ENCODE assay signal across 19 mouse cellular contexts in the genomic region with DNA sequence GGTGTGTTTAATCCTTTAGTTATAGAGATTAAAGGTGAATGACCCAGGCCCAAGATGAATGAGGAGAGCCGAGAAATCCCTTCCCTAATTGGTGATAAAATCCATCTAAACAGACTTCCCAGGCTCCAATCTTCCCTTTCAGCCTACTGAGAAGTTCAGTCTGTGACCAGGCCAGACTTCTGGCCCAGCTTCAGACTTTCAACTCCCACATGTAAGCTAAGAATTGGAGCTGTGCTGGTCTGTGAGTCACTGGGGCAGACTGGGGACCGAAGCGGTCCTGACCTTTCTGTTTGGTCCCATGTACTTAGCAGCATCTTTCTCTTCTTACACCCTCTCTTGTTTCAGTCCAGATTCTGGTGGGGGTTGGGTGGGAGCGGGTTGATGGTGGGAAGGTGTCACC. TPM values are rescaled to one million over a fixed set of nuclear protein-coding genes. Genes with fewer than 3 reads are reported as not detected.
A peak's percentile ranks its signal among the peaks of the same experiment; 100 is the strongest.
DNase-seq lines count a peak whose midpoint lies in the region; ATAC-seq lines count a peak whose summit lies in the region.
"Had no signal": no experiment of that assay in that cellular context is flagged by ENCODE, and none has a peak within 500 bp of the region (broad histone marks: within the 10 kb centered on the region; RNA-seq: fewer than 3 reads in every experiment).

No protein-coding gene starts in this region.

- H3K27ac ChIP-seq in kidney, embryonic 16.5 days (ENCODE audit: low read length): no peak overlapping the region
- H3K27ac ChIP-seq in lung, embryonic 16.5 days (ENCODE audit: low read length): no peak overlapping the region
- H3K27ac ChIP-seq in embryonic facial prominence, embryonic 11.5 days (replicated peaks; ENCODE audit: low read depth, low read length): no peak overlapping the region
- H3K27ac ChIP-seq: forebrain, embryonic 15.5 days; hindbrain, embryonic 13.5 days; intestine, embryonic 15.5 days; liver, embryonic 14.5 days had no signal

- H3K4me1 ChIP-seq in kidney, embryonic 16.5 days (ENCODE audit: insufficient read depth, low read length): peaks cover 13% of the 10 kb centered on the region; the same call in 1 of the 2 replicates
- no peaks in the 10 kb centered on the region; the same call in 1 of the 2 replicates for H3K4me1 ChIP-seq in lung, embryonic 16.5 days (replicated peaks; ENCODE audit: control insufficient read depth, insufficient read depth, low read length)
- no peaks in the 10 kb centered on the region for H3K4me1 ChIP-seq in embryonic facial prominence, embryonic 11.5 days (ENCODE audit: control insufficient read depth, insufficient read depth, low read length)
- H3K4me1 ChIP-seq: forebrain, embryonic 15.5 days; intestine, embryonic 15.5 days; megakaryocyte, embryonic 14.5 days had no signal

- no peak overlapping the region for H3K4me2 ChIP-seq in kidney, embryonic 16.5 days (replicated peaks; ENCODE audit: low read depth, low read length)
- H3K4me2 ChIP-seq in lung, embryonic 16.5 days (ENCODE audit: low read depth, low read length): no peak overlapping the region
- no peak overlapping the region for H3K4me2 ChIP-seq in embryonic facial prominence, embryonic 11.5 days (ENCODE audit: low read depth, low read length)
- H3K4me2 ChIP-seq: forebrain, embryonic 15.5 days; hindbrain, embryonic 13.5 days; intestine, embryonic 15.5 days had no signal

- H3K9me3 ChIP-seq in kidney, embryonic 16.5 days (ENCODE audit: low read length): peaks cover 6% of the 10 kb centered on the region; the same call in 1 of the 2 replicates
- H3K9me3 ChIP-seq in lung, embryonic 16.5 days (ENCODE audit: control insufficient read depth, low read length): 0 out of 2 replicates have a peak, but pooled peaks cover 2% of the 10 kb centered on the region
- H3K9me3 ChIP-seq in embryonic facial prominence, embryonic 11.5 days (replicated peaks; ENCODE audit: control insufficient read depth, low read length): no peaks in the 10 kb centered on the region
- H3K9me3 ChIP-seq: forebrain, embryonic 15.5 days; hindbrain, embryonic 13.5 days; intestine, embryonic 15.5 days had no signal

- 27% methylated on average over 4 of the region's 4 CpGs for WGBS in kidney, embryonic 16.5 days
- 49% methylated on average over 4 of the region's 4 CpGs for WGBS in lung, embryonic 16.5 days
- 56% methylated on average over 4 of the region's 4 CpGs for WGBS in embryonic facial prominence, embryonic 11.5 days

- no peak overlapping the region for H3K4me3 ChIP-seq in kidney, embryonic 16.5 days (ENCODE audit: low read length)
- no peak overlapping the region for H3K4me3 ChIP-seq in lung, embryonic 16.5 days (ENCODE audit: low read length)
- no peak overlapping the region for H3K4me3 ChIP-seq in embryonic facial prominence, embryonic 11.5 days (ENCODE audit: low read depth, low read length)
- H3K4me3 ChIP-seq: erythroblast, embryonic 14.5 days; forebrain, embryonic 15.5 days; hindbrain, embryonic 13.5 days; intestine, embryonic 15.5 days; megakaryocyte, embryonic 14.5 days had no signal

- H3K27me3 ChIP-seq in kidney, embryonic 16.5 days (ENCODE audit: insufficient read depth, low read length): no peaks in the 10 kb centered on the region
- H3K27me3 ChIP-seq in lung, embryonic 16.5 days (ENCODE audit: control insufficient read depth, insufficient read depth, low read depth, low read length): no peaks in the 10 kb centered on the region
- no peaks in the 10 kb centered on the region for H3K27me3 ChIP-seq in embryonic facial prominence, embryonic 11.5 days (ENCODE audit: control insufficient read depth, insufficient read depth, low read length)
- H3K27me3 ChIP-seq: forebrain, embryonic 15.5 days; intestine, embryonic 15.5 days had no signal

- peak; percentile 87 for ATAC-seq in kidney, embryonic 16.5 days (ENCODE audit: low FRiP score, low TSS enrichment)
- ATAC-seq in lung, embryonic 16.5 days (ENCODE audit: low read depth): peak; percentile 41; the same call in 1 of the 2 replicates
- ATAC-seq in embryonic facial prominence, embryonic 11.5 days (replicated peaks; ENCODE audit: insufficient number of reproducible peaks, low FRiP score, low TSS enrichment, low read depth): 0 out of 2 replicates have a peak, but pooled peaks have one; percentile 29
- ATAC-seq: forebrain, embryonic 15.5 days; intestine, embryonic 15.5 days had no signal

- H3K36me3 ChIP-seq in kidney, embryonic 16.5 days (ENCODE audit: insufficient read depth, low read length): no peaks in the 10 kb centered on the region
- H3K36me3 ChIP-seq in lung, embryonic 16.5 days (ENCODE audit: control insufficient read depth, insufficient read depth, low read length): no peaks in the 10 kb centered on the region
- H3K36me3 ChIP-seq in embryonic facial prominence, embryonic 11.5 days (replicated peaks; ENCODE audit: control insufficient read depth, insufficient read depth, low read depth, low read length): no peaks in the 10 kb centered on the region
- H3K36me3 ChIP-seq: forebrain, embryonic 15.5 days; hindbrain, embryonic 13.5 days; intestine, embryonic 15.5 days had no signal

- peak; percentile 18 for DNase-seq in gastrocnemius, postnatal 25 days
- DNase-seq in gastrocnemius, adult 18-20 months (ENCODE audit: low spot score): no peak
- no peak for DNase-seq in kidney, adult 11 months
- DNase-seq in lung, adult 18-20 months: no peak
- DNase-seq in embryonic facial prominence, embryonic 11.5 days (ENCODE audit: low spot score): no peak
- DNase-seq in layer of hippocampus, adult 11-12 months (ENCODE audit: low spot score): no peak
- DNase-seq: adrenal gland, postnatal 10 days; cerebellum, adult 11 months; cerebellum, postnatal 14 days; layer of hippocampus, adult 9-11 months; thymus, postnatal 4 days had no signal

- H3K9ac ChIP-seq in kidney, embryonic 16.5 days (replicated peaks; ENCODE audit: low read length): no peak overlapping the region
- no peak overlapping the region for H3K9ac ChIP-seq in lung, embryonic 16.5 days (ENCODE audit: low read length)
- H3K9ac ChIP-seq in embryonic facial prominence, embryonic 11.5 days (replicated peaks; ENCODE audit: low read length): no peak overlapping the region
- H3K9ac ChIP-seq: forebrain, embryonic 15.5 days; hindbrain, embryonic 13.5 days; intestine, embryonic 15.5 days; liver, embryonic 14.5 days had no signal

RNA-seq across cellular contexts. Expression of a gene that starts 50.3 kb away (rescaled TPM):
- total RNA-seq in gastrocnemius, postnatal 25 days (2021): not detected
- total RNA-seq in gastrocnemius, adult 18-20 months (2021): under 1 TPM; 0.18 to 0.19 TPM
- polyA plus RNA-seq in kidney, embryonic 16.5 days (2015; fragmentation: Nextera tagmentation; extraction: Ambion mirVana): 0.27 and 0.30 TPM in 2 replicates
- 0.08 TPM in 1 of 2 replicates, not detected in the other for polyA plus RNA-seq in lung, embryonic 16.5 days (2015; fragmentation: Nextera tagmentation; extraction: Ambion mirVana)
- 1.0 and 1.1 TPM in 2 replicates for polyA plus RNA-seq in embryonic facial prominence, embryonic 11.5 days (2014; fragmentation: Nextera tagmentation; extraction: Ambion mirVana)
- polyA plus RNA-seq: erythroblast, embryonic 14.5 days had no signal

Comparison
In these comparisons a context has a peak if more than half of its experiments do, and no peak if none do; other contexts are left out.
1. ATAC-seq: peak in every context shown above with its lines; median percentile 87 in kidney, embryonic 16.5 days; 41 in lung, embryonic 16.5 days; 29 in embryonic facial prominence, embryonic 11.5 days.